Mouse (Mus musculus): ENCODE measurements around the gene Gtf2ird2. TPM values are rescaled to one million over a fixed set of nuclear protein-coding genes. Genes with fewer than 3 reads are reported as not detected.

Gene Gtf2ird2
- polyA plus RNA-seq (2012; rRNA removed) = 5.6 and 5.7 TPM in 2 replicates

GRCm38 (mm10) chr5:134183880-134184808 is at the start of gene Gtf2ird2:
TSS of gene Gtf2ird2 (plus strand) at chr5:134184019.
- Histone ChIP-seq H3K4me1 (ENCODE audit: control insufficient read depth, insufficient read depth, low read length) (peaks cover 15% of the 10 kb centered on the region), H3K36me3 (ENCODE audit: control insufficient read depth, insufficient read depth, low read length) (no peaks in the 10 kb centered on the region), H3K27me3 (replicated peaks; ENCODE audit: control insufficient read depth, insufficient read depth, low read length) (no peaks in the 10 kb centered on the region), H3K27ac (ENCODE audit: insufficient read depth, low read depth, low read length) (peak within 1 kb of the TSS; percentile 78), H3K4me3 (ENCODE audit: insufficient read depth, low read depth, low read length) (peak within 1 kb of the TSS; percentile 68)
- DNase-seq = peak; percentile 99
- no peak for TF ChIP-seq CTCF (conservative IDR thresholded peaks at IDR 0.05; ENCODE audit: insufficient read depth, insufficient read length, low read depth, low read length)
- no peak for TF ChIP-seq POLR2A (IDR thresholded peaks at IDR 0.05; ENCODE audit: low read depth, low read length)
- under 1% methylated on average over 92 of the region's 92 CpGs for WGBS

DNA sequence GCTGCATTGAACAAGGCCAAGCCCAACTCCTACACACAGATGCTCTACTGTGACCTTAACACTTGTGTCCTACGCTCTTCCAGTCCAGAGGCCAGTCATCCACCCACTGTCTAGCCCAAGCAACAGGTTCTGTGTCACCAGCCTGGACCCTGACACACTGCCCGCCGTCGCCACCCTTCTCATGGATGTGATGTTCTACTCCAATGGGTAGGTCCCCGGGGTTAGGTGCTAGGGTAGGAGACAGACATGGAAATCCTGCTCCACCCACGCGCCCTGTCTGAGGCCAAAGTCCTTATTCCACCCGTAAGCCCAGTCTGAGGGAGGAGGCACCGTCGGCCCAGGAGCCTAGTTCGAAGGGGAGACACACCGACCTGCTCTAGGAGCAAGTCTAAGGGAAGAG is 47.8 kb upstream of the Gtf2ird2 start:
- Histone ChIP-seq H3K27me3 (replicated peaks; ENCODE audit: control insufficient read depth, insufficient read depth, low read length) (no peaks in the 10 kb centered on the region), H3K4me1 (ENCODE audit: control insufficient read depth, insufficient read depth, low read length) (no peaks in the 10 kb centered on the region), H3K36me3 (ENCODE audit: control insufficient read depth, insufficient read depth, low read length) (peaks cover 1% of the 10 kb centered on the region; the same call in 1 of the 2 replicates), H3K27ac (ENCODE audit: insufficient read depth, low read depth, low read length) (no peak overlapping the region), H3K4me3 (ENCODE audit: insufficient read depth, low read depth, low read length) (no peak overlapping the region)
- no peak for TF ChIP-seq POLR2A (IDR thresholded peaks at IDR 0.05; ENCODE audit: low read depth, low read length)
- TF ChIP-seq CTCF (conservative IDR thresholded peaks at IDR 0.05; ENCODE audit: insufficient read depth, insufficient read length, low read depth, low read length) = no peak
- WGBS = 68% methylated on average over 12 of the region's 12 CpGs
- peak; percentile 51 for DNase-seq

DNA sequence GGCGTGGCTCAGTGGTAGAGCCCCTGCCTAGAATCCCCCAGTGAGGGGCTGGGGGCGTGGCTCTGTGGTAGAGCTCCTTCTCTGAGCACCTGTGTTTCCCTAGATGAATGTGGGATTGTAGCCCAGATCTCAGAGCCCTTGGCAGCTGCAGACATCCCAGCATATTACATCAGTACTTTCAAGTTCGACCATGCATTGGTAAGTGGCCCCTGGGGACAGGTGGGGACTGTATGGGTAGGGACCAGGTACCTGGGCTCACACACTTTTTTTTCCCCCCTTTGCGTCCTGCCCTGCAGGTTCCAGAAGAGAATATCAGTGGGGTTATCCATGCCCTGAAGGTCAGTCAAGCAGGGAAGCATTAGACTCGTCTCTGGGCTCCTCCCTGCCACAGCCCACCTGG is 45.9 kb upstream of the Gtf2ird2 start:
- 90% methylated on average over 5 of the region's 5 CpGs for WGBS

DNA sequence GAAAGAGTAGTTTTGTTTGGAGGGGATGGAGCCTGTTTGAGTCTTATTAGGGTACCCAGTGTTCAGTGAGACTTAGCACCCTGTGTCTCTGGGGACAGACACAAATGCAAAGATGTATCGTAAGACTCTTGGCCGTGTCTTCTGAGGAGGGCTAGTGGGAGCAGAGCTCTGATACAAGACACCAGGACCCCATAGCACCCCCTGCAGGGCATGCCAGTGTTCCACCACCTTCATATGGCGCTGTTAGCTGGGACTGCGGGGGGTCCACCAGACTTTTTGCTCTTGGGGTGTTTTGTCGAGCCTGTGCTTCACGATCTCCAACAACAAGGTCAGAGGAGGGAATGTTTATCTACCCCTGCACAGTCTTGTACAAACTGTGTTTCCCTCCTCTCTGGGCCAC is 44.4 kb upstream of the Gtf2ird2 start:
- DNase-seq = no peak
- Histone ChIP-seq H3K27me3 (replicated peaks; ENCODE audit: control insufficient read depth, insufficient read depth, low read length) (no peaks in the 10 kb centered on the region), H3K36me3 (ENCODE audit: control insufficient read depth, insufficient read depth, low read length) (peaks cover 1% of the 10 kb centered on the region; the same call in 1 of the 2 replicates), H3K27ac (ENCODE audit: insufficient read depth, low read depth, low read length) (no peak overlapping the region), H3K4me3 (ENCODE audit: insufficient read depth, low read depth, low read length) (no peak overlapping the region), H3K4me1 (ENCODE audit: control insufficient read depth, insufficient read depth, low read length) (no peaks in the 10 kb centered on the region)
- TF ChIP-seq CTCF (conservative IDR thresholded peaks at IDR 0.05; ENCODE audit: insufficient read depth, insufficient read length, low read depth, low read length) (no peak), POLR2A (IDR thresholded peaks at IDR 0.05; ENCODE audit: low read depth, low read length) (no peak)
- 73% methylated on average over 6 of the region's 6 CpGs for WGBS

More for the DNA sequence above, 45.9 kb upstream of the Gtf2ird2 start:
- Histone ChIP-seq H3K4me3 (ENCODE audit: insufficient read depth, low read depth, low read length) (no peak overlapping the region), H3K27me3 (replicated peaks; ENCODE audit: control insufficient read depth, insufficient read depth, low read length) (no peaks in the 10 kb centered on the region), H3K36me3 (ENCODE audit: control insufficient read depth, insufficient read depth, low read length) (peaks cover 1% of the 10 kb centered on the region; the same call in 1 of the 2 replicates), H3K4me1 (ENCODE audit: control insufficient read depth, insufficient read depth, low read length) (no peaks in the 10 kb centered on the region), H3K27ac (ENCODE audit: insufficient read depth, low read depth, low read length) (no peak overlapping the region)
- no peak for TF ChIP-seq CTCF (conservative IDR thresholded peaks at IDR 0.05; ENCODE audit: insufficient read depth, insufficient read length, low read depth, low read length)
- TF ChIP-seq POLR2A (IDR thresholded peaks at IDR 0.05; ENCODE audit: low read depth, low read length) = no peak
- no peak for DNase-seq

DNA sequence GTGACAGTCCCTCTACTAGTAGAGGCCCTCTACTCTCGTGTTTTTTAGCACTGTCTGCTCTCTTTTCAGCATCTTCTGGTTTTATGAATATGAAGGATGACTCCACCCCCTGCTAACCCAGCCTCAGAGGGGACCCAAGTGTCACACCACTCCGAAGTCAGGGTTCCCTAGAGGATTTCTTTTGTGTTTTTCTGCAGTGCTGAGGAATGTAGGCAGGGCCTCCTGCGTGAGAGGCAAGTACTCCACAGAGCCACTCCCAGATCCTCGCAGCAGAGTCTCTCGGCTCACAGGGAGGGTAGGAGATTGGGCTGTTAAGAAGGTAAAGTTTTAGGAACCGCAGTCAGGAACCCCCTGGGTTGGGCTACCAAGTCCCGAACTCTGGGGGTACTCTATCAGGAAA is 42.6 kb upstream of the Gtf2ird2 start:
- H3K4me3 ChIP-seq (ENCODE audit: insufficient read depth, low read depth, low read length) = no peak overlapping the region
- no peaks in the 10 kb centered on the region for H3K4me1 ChIP-seq (ENCODE audit: control insufficient read depth, insufficient read depth, low read length)
- TF ChIP-seq CTCF (conservative IDR thresholded peaks at IDR 0.05; ENCODE audit: insufficient read depth, insufficient read length, low read depth, low read length) = no peak
- no peak for TF ChIP-seq POLR2A (IDR thresholded peaks at IDR 0.05; ENCODE audit: low read depth, low read length)
- DNase-seq = no peak
- no peaks in the 10 kb centered on the region for H3K27me3 ChIP-seq (replicated peaks; ENCODE audit: control insufficient read depth, insufficient read depth, low read length)
- no peak overlapping the region for H3K27ac ChIP-seq (ENCODE audit: insufficient read depth, low read depth, low read length)
- H3K36me3 ChIP-seq (ENCODE audit: control insufficient read depth, insufficient read depth, low read length) = no peaks in the 10 kb centered on the region; the same call in 1 of the 2 replicates
- 79% methylated on average over 7 of the region's 7 CpGs for WGBS

GRCm38 (mm10) chr5:134142381-134142780 is 41.4 kb upstream of the Gtf2ird2 start:
- no peak for DNase-seq
- H3K4me1 ChIP-seq (ENCODE audit: control insufficient read depth, insufficient read depth, low read length) = no peaks in the 10 kb centered on the region

DNA sequence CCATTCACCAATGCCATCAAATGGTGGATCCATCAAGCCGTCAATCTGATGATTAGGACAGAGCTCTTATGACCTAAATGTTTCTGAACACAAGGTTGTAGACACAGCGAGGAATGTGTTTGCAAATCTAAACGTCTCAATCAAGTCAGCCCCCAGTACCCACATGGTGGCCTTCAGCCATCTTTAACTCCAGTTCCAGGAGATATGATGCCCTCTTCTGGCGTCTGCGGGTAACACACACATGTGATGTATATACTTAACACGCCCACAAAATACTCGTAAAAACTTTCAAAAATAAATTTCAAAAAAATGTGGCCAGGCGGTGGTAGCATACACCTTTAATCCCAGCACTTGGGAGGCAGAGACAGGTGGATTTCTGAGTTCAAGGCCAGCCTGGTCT is 38.8 kb upstream of the Gtf2ird2 start:
- H3K27me3 ChIP-seq (replicated peaks; ENCODE audit: control insufficient read depth, insufficient read depth, low read length) = no peaks in the 10 kb centered on the region
- H3K4me1 ChIP-seq (ENCODE audit: control insufficient read depth, insufficient read depth, low read length) = no peaks in the 10 kb centered on the region
- 96% methylated on average over 8 of the region's 8 CpGs for WGBS
- no peak overlapping the region for H3K27ac ChIP-seq (ENCODE audit: insufficient read depth, low read depth, low read length)
- no peaks in the 10 kb centered on the region; the same call in 1 of the 2 replicates for H3K36me3 ChIP-seq (ENCODE audit: control insufficient read depth, insufficient read depth, low read length)
- no peak for DNase-seq
- TF ChIP-seq POLR2A (IDR thresholded peaks at IDR 0.05; ENCODE audit: low read depth, low read length) = no peak
- no peak for TF ChIP-seq CTCF (conservative IDR thresholded peaks at IDR 0.05; ENCODE audit: insufficient read depth, insufficient read length, low read depth, low read length)
- no peak overlapping the region for H3K4me3 ChIP-seq (ENCODE audit: insufficient read depth, low read depth, low read length)

More at GRCm38 (mm10) chr5:134142381-134142780, 41.4 kb upstream of the Gtf2ird2 start:
- Histone ChIP-seq H3K36me3 (ENCODE audit: control insufficient read depth, insufficient read depth, low read length) (no peaks in the 10 kb centered on the region; the same call in 1 of the 2 replicates), H3K27me3 (replicated peaks; ENCODE audit: control insufficient read depth, insufficient read depth, low read length) (no peaks in the 10 kb centered on the region), H3K27ac (ENCODE audit: insufficient read depth, low read depth, low read length) (no peak overlapping the region), H3K4me3 (ENCODE audit: insufficient read depth, low read depth, low read length) (no peak overlapping the region)
- WGBS = 92% methylated on average over 11 of the region's 11 CpGs
- TF ChIP-seq CTCF (conservative IDR thresholded peaks at IDR 0.05; ENCODE audit: insufficient read depth, insufficient read length, low read depth, low read length) (no peak), POLR2A (IDR thresholded peaks at IDR 0.05; ENCODE audit: low read depth, low read length) (no peak)

Measured in kidney, adult 2 months (tissue).